Mouse (Mus musculus) G1E (cell line): ENCODE measurements at regions not wholly inside any gene's neighbourhood (a gene's known extent, or its start where the extent isn't known, plus 50 kb on each side); places are given as distances from the start of the nearest gene placed in this dataset.

Source experiments
- CTCF ChIP-seq: IDR thresholded peaks from 2 replicates; pipeline ENCODE4 v1.5.1; 2012; ENCODE audit warnings: low read depth, low read length, inconsistent platforms, mixed read lengths
- GATA2 ChIP-seq: IDR thresholded peaks from 2 replicates; pipeline ENCODE4 v1.6.1; 2012; ENCODE audit warnings: low read depth, low read length, inconsistent platforms, borderline replicate concordance
- POLR2AphosphoS5 ChIP-seq: IDR thresholded peaks from 2 replicates; pipeline ENCODE4 v1.6.1; 2012; ENCODE audit warnings: low read depth, low read length, inconsistent platforms; ENCODE audit not compliant: insufficient replicate concordance
- TAL1 ChIP-seq: conservative IDR thresholded peaks from 2 replicates; pipeline ENCODE4 v1.6.1; 2012; ENCODE audit warnings: low read depth, low read length, inconsistent platforms, mixed read lengths

GRCm38 (mm10) chr1:88840991-88841592 lies 139.1 kb upstream of the Arl4c start:
- TF ChIP-seq TAL1: no peak
- no peak for TF ChIP-seq CTCF
- no peak for TF ChIP-seq POLR2AphosphoS5
- no peak for TF ChIP-seq GATA2
